Mouse (Mus musculus) lung, embryonic 16.5 days (tissue): ENCODE measurements around the gene Bad. TPM values are rescaled to one million over a fixed set of nuclear protein-coding genes. Genes with fewer than 3 reads are reported as not detected.
A peak's percentile ranks its signal among the peaks of the same experiment; 100 is the strongest.

Source experiments
- ATAC-seq: fragments of 200-750 bp; cut with Nextera tagmentation; 2 replicates; pipeline ENCODE4 v1.8.0; 2017; ENCODE audit warnings: low read depth, mild to moderate bottlenecking, moderate library complexity
- H3K27ac ChIP-seq: fragments of 300-500 bp; sonication (generic); 2 replicates; pipeline ENCODE4 v1.5.1; 2014; ENCODE audit warnings: mild to moderate bottlenecking, control low read depth, low read length
- H3K27me3 ChIP-seq: fragments of 300-500 bp; sonication (generic); 2 replicates; pipeline ENCODE4 v1.6.1; 2014; ENCODE audit warnings: low read depth, low read length, mixed read lengths; ENCODE audit not compliant: control insufficient read depth, insufficient read depth
- H3K36me3 ChIP-seq: fragments of 300-500 bp; sonication (generic); 2 replicates; pipeline ENCODE4 v1.6.1; 2014; ENCODE audit warnings: low read length; ENCODE audit not compliant: control insufficient read depth, insufficient read depth
- H3K4me1 ChIP-seq: fragments of 300-500 bp; sonication (generic); replicated peaks from 2 replicates; pipeline ENCODE4 v1.6.1; 2014; ENCODE audit warnings: low read length, mixed read lengths; ENCODE audit not compliant: control insufficient read depth, insufficient read depth
- H3K4me2 ChIP-seq: fragments of 300-500 bp; sonication (generic); 2 replicates; pipeline ENCODE4 v1.6.1; 2014; ENCODE audit warnings: low read depth, low read length, control low read depth
- H3K4me3 ChIP-seq: fragments of 300-500 bp; sonication (generic); 2 replicates; pipeline ENCODE4 v1.5.1; 2014; ENCODE audit warnings: mild to moderate bottlenecking, low read length, control low read depth
- H3K9ac ChIP-seq: fragments of 300-500 bp; sonication (generic); 2 replicates; pipeline ENCODE4 v1.6.1; 2014; ENCODE audit warnings: low read length, control low read depth
- H3K9me3 ChIP-seq: fragments of 300-500 bp; sonication (generic); 2 replicates; pipeline ENCODE4 v1.6.1; 2016; ENCODE audit warnings: low read length; ENCODE audit not compliant: control insufficient read depth
- WGBS: fragments of 180-500 bp; shearing (Covaris S2); extraction: QIAGEN DNeasy Blood & Tissue Kit; methylation state at CpG from one replicate; pipeline ENCODE4 v1.1.7; 2014; 5-methylcytosine and 5-hydroxymethylcytosine counted together
- polyA plus RNA-seq: library from polyadenylated mRNA; unstranded; fragments of >200 nt; fragmentation: Nextera tagmentation; extraction: Ambion mirVana; gene quantifications from 2 replicates; pipeline ENCODE4 v1.2.1, GENCODE M21; 2015

Gene Bad
- polyA plus RNA-seq, 1 experiment from 2014 or later = 82.5 TPM

- Histone ChIP-seq H3K4me1 (peaks cover 11% of the 10 kb centered on the region), H3K4me3 (no peak overlapping the region), H3K9me3 (no peaks in the 10 kb centered on the region), H3K9ac (no peak overlapping the region), H3K27me3 (peaks cover 81% of the 10 kb centered on the region), H3K36me3 (no peaks in the 10 kb centered on the region), H3K4me2 (no peak overlapping the region), H3K27ac (no peak overlapping the region)
- no peak for ATAC-seq
- 48% methylated on average over 1 of the region's 1 CpGs for WGBS
Measured at GRCm38 (mm10) chr19:6932018-6932417, 9.6 kb upstream of the Bad start.

- Histone ChIP-seq H3K36me3 (no peaks in the 10 kb centered on the region), H3K9ac (no peak overlapping the region), H3K27ac (no peak overlapping the region), H3K4me2 (no peak overlapping the region), H3K27me3 (peaks cover 71% of the 10 kb centered on the region), H3K4me1 (peaks cover 11% of the 10 kb centered on the region), H3K4me3 (peak overlapping the region; percentile 53; the same call in 1 of the 2 replicates), H3K9me3 (no peaks in the 10 kb centered on the region)
- 21% methylated on average over 4 of the region's 4 CpGs for WGBS
- ATAC-seq = no peak
Measured at GRCm38 (mm10) chr19:6933102-6933435, 8.6 kb upstream of the Bad start.

DNA sequence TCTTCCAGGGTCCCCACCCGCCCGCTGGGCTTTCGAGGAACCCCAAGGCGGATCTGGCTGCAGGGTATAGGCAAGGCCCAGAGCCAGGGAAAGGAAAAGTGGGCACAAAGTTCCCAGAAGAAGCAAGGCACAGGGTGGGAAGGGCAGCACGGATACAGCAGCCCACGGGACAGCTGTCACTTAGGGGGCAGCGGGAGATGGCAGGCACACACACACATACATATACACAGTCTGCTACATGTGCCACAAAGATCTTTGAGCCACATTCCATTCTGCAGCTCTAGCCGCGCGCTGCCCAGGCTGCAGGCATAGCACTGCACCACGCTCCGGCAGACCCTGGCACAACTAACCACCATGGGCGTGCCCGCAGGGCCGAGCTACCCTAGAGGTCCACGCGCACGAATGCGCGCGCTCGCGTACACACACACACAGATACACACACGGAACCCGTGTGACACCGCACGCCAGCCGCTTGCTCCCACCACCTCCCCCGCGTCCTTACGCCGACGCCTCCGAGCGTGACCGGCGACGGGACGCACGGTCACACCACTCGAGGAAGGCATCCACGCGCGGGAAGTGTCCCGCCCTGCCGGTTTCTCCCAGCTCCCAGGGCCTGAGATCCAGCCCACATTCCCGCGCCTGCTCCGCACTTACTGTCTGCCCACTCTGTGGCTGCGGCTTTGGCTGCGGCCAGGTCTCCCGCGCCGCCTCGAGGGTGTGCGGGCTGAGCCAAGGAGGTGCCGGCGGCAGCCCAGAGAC, 8.0 kb upstream of the Bad start:
- peak; percentile 72 for ATAC-seq
- Histone ChIP-seq H3K27me3 (peaks cover 65% of the 10 kb centered on the region), H3K36me3 (no peaks in the 10 kb centered on the region)

DNA sequence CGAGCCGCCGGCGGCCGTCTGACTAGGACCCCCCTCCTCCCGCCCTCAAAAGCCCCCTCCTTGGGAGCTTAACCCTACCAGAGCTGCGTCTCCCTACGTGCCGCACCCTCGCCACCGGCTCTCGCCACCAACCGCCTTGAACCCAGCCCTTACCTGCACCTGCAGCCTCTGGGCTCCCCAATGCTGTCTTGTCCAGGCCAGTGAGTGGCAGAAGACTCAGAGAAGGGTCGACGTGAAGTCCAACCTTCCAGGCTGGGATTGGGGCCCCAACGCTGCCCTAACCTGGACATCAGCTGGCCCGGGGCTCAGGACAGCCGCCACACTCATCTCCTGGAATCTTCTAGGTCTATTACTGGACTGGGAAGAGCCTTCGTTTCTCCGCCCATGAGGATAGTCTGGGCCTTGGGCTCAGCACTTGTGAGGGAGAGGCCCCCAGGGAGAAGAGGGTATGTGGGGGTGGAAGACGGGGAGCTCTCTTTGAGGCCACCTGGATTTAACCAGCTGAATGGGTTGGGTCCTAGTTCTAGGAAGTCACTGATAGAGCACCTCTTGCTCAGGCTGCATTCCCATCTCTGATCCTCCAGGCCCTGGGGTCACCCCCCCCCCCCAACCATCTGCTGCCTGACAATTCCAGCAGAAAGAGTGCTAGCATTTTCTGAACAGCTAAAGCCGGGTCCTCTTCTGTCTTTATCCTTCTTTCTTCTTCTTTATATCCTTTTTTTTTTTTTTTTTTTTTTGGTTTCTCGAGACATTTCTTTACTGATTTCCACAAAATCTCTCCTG, 7.3 kb upstream of the Bad start, which contains the start of gene Kcnk4:
Gene Kcnk4, minus strand, starts transcription at position 321 of the 783 bp plus-strand sequence.
- ATAC-seq = no peak; the same call in 1 of the 2 replicates
- Histone ChIP-seq H3K36me3 (no peaks in the 10 kb centered on the region), H3K9me3 (no peaks in the 10 kb centered on the region), H3K4me3 (peak within 1 kb of the TSS; percentile 53), H3K9ac (peak within 1 kb of the TSS; percentile 61), H3K27me3 (peaks cover 59% of the 10 kb centered on the region), H3K4me1 (peaks cover 11% of the 10 kb centered on the region), H3K27ac (no peak within 1 kb of the TSS), H3K4me2 (peak within 1 kb of the TSS; percentile 86)
- WGBS = 11% methylated on average over 23 of the region's 23 CpGs

More for the DNA sequence above, 8.0 kb upstream of the Bad start:
- Histone ChIP-seq H3K9ac (peak overlapping the region; percentile 61), H3K4me1 (peaks cover 11% of the 10 kb centered on the region), H3K4me2 (peak overlapping the region; percentile 86), H3K27ac (no peak overlapping the region), H3K4me3 (peak overlapping the region; percentile 53), H3K9me3 (no peaks in the 10 kb centered on the region)
- WGBS = 3% methylated on average over 58 of the region's 58 CpGs

GRCm38 (mm10) chr19:6936299-6936698, 5.4 kb upstream of the Bad start:
- H3K9ac ChIP-seq = no peak overlapping the region
- WGBS = 21% methylated on average over 3 of the region's 3 CpGs
- H3K36me3 ChIP-seq = no peaks in the 10 kb centered on the region
- peaks cover 49% of the 10 kb centered on the region for H3K27me3 ChIP-seq
- no peak overlapping the region for H3K27ac ChIP-seq
- no peak overlapping the region for H3K4me2 ChIP-seq
- ATAC-seq = no peak
- H3K9me3 ChIP-seq = no peaks in the 10 kb centered on the region
- no peak overlapping the region for H3K4me3 ChIP-seq
- peaks cover 21% of the 10 kb centered on the region for H3K4me1 ChIP-seq

- no peaks in the 10 kb centered on the region for H3K36me3 ChIP-seq
- 74% methylated on average over 16 of the region's 16 CpGs for WGBS
- no peak for ATAC-seq
Measured at GRCm38 (mm10) chr19:6937541-6938465, 3.9 kb upstream of the Bad start.

GRCm38 (mm10) chr19:6939106-6940002, 2.3 kb upstream of the Bad start:
- H3K4me3 ChIP-seq = no peak overlapping the region
- H3K9ac ChIP-seq = peak overlapping the region; percentile 23; the same call in 1 of the 2 replicates
- H3K36me3 ChIP-seq = no peaks in the 10 kb centered on the region
- peaks cover 14% of the 10 kb centered on the region for H3K4me1 ChIP-seq
- no peak for ATAC-seq
- peaks cover 18% of the 10 kb centered on the region for H3K27me3 ChIP-seq
- H3K4me2 ChIP-seq = no peak overlapping the region
- WGBS = 86% methylated on average over 20 of the region's 20 CpGs
- no peaks in the 10 kb centered on the region for H3K9me3 ChIP-seq
- no peak overlapping the region for H3K27ac ChIP-seq

More at GRCm38 (mm10) chr19:6937541-6938465, 3.9 kb upstream of the Bad start:
- no peaks in the 10 kb centered on the region for H3K9me3 ChIP-seq
- H3K27ac ChIP-seq = no peak overlapping the region
- H3K9ac ChIP-seq = no peak overlapping the region
- H3K27me3 ChIP-seq = peaks cover 34% of the 10 kb centered on the region
- no peak overlapping the region for H3K4me3 ChIP-seq
- H3K4me2 ChIP-seq = no peak overlapping the region
- peaks cover 22% of the 10 kb centered on the region for H3K4me1 ChIP-seq
